Mouse (Mus musculus) forebrain, embryonic 12.5 days (tissue): Measurements from ENCODE around the gene Cyp2e1. TPM values are rescaled to one million over a fixed set of nuclear protein-coding genes. Genes with fewer than 3 reads are reported as not detected.

ENCODE experiments used
- ATAC-seq: fragments of 200-750 bp; cut with Nextera tagmentation; 2 replicates; pipeline ENCODE4 v1.8.0; 2017; ENCODE audit warnings: moderate TSS enrichment; ENCODE audit not compliant: low FRiP score
- H3K27ac ChIP-seq: fragments of 300-500 bp; sonication (generic); 2 replicates; pipeline ENCODE4 v1.5.1; 2016; ENCODE audit warnings: mild to moderate bottlenecking
- H3K27me3 ChIP-seq: fragments of 300-500 bp; sonication (generic); 2 replicates; pipeline ENCODE4 v1.6.1; 2016; ENCODE audit warnings: mild to moderate bottlenecking
- H3K36me3 ChIP-seq: fragments of 300-500 bp; sonication (generic); replicated peaks from 2 replicates; pipeline ENCODE4 v1.6.1; 2016; ENCODE audit warnings: mild to moderate bottlenecking
- H3K4me1 ChIP-seq: fragments of 300-500 bp; sonication (generic); 2 replicates; pipeline ENCODE4 v1.6.1; 2016
- H3K4me2 ChIP-seq: fragments of 300-500 bp; sonication (generic); 2 replicates; pipeline ENCODE4 v1.6.1; 2016; ENCODE audit warnings: mild to moderate bottlenecking, moderate library complexity
- H3K4me3 ChIP-seq: fragments of 300-500 bp; sonication (generic); replicated peaks from 2 replicates; pipeline ENCODE4 v1.5.1; 2016; ENCODE audit warnings: mild to moderate bottlenecking
- H3K9ac ChIP-seq: fragments of 300-500 bp; sonication (generic); 2 replicates; pipeline ENCODE4 v1.6.1; 2016; ENCODE audit warnings: mild to moderate bottlenecking
- H3K9me3 ChIP-seq: fragments of 300-500 bp; sonication (generic); 2 replicates; pipeline ENCODE4 v1.6.1; 2016
- WGBS: fragments of 180-500 bp; shearing (Covaris S2); methylation state at CpG from one replicate; pipeline ENCODE4 v1.1.7; 2016; 5-methylcytosine and 5-hydroxymethylcytosine counted together
- polyA plus RNA-seq: library from polyadenylated mRNA; unstranded; fragments of >200 nt; fragmentation: Nextera tagmentation; extraction: Ambion mirVana; gene quantifications from 2 replicates; pipeline ENCODE4 v1.2.1, GENCODE M21; 2016

Gene Cyp2e1
- polyA plus RNA-seq, 1 experiment from 2014 or later: not detected

GRCm38 (mm10) chr7:140821305-140821652, 57.7 kb downstream of the Cyp2e1 start:
- 44% methylated on average over 5 of the region's 5 CpGs for WGBS
- peak overlapping the region; percentile 76 for H3K4me2 ChIP-seq
- no peaks in the 10 kb centered on the region for H3K36me3 ChIP-seq
- H3K27me3 ChIP-seq: peaks cover 3% of the 10 kb centered on the region; the same call in 1 of the 2 replicates
- H3K9ac ChIP-seq: peak overlapping the region; percentile 61; the same call in 1 of the 2 replicates
- H3K27ac ChIP-seq: no peak overlapping the region
- peak overlapping the region; percentile 60 for H3K4me3 ChIP-seq
- no peaks in the 10 kb centered on the region for H3K9me3 ChIP-seq
- peaks cover 4% of the 10 kb centered on the region; the same call in 1 of the 2 replicates for H3K4me1 ChIP-seq
- ATAC-seq: peak; percentile 37; the same call in 1 of the 2 replicates

DNA sequence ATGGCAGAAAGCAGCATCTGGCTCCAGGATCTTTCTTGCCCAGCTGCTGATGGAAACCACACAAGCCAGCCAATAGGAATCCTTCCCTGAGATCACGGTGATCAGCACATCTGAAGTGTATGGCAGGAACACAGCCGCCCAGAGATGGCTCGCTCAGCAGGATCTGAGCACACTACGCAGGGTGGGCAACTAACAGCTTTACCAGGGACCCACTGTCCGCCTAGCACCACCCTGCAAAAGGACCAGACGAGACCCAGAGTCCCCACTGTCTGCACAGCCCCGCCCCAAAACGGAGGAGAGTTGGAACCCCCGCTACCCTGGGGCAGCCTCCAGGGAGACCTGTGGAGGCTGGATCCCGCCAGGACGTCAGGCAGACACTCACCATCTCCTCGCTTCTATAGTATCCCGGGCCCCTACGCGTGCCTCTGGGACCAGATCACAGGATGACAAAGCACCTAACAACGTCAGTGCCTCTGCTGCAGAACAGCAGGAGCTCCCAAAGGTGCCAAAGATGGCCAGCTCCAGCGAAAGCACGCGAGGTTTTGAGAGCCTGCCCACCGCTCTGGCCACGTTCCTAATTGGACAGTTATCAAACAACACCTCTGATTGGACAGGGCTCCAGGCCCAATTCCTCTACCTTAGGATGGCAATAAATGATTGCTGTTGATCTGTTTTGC, 58.3 kb downstream of the Cyp2e1 start, which contains the start of gene Zfp941:
Gene Zfp941, minus strand, starts transcription at position 526 of the 677 bp plus-strand sequence.
- Histone ChIP-seq H3K9ac (peak within 1 kb of the TSS; percentile 61), H3K4me1 (peaks cover 4% of the 10 kb centered on the region; the same call in 1 of the 2 replicates), H3K27ac (peak within 1 kb of the TSS; percentile 73), H3K27me3 (peaks cover 4% of the 10 kb centered on the region), H3K9me3 (no peaks in the 10 kb centered on the region), H3K4me3 (peak within 1 kb of the TSS; percentile 60), H3K36me3 (no peaks in the 10 kb centered on the region), H3K4me2 (peak within 1 kb of the TSS; percentile 76)
- ATAC-seq: peak; percentile 93
- 1% methylated on average over 21 of the region's 21 CpGs for WGBS

- H3K4me3 ChIP-seq: no peak overlapping the region
- H3K9me3 ChIP-seq: no peaks in the 10 kb centered on the region
- peaks cover 10% of the 10 kb centered on the region for H3K27me3 ChIP-seq
- 92% methylated on average over 4 of the region's 4 CpGs for WGBS
- no peak for ATAC-seq
- H3K27ac ChIP-seq: no peak overlapping the region
- H3K4me1 ChIP-seq: peaks cover 4% of the 10 kb centered on the region; the same call in 1 of the 2 replicates
- no peaks in the 10 kb centered on the region for H3K36me3 ChIP-seq
- no peak overlapping the region for H3K9ac ChIP-seq
- H3K4me2 ChIP-seq: no peak overlapping the region
These were observed 59.2 kb downstream of the Cyp2e1 start for GRCm38 (mm10) chr7:140822731-140823130.

Other genes with a start within 250 kb of the Cyp2e1 start
- not detected in 2 replicates for gene Olfr538, start 195.9 kb upstream of the Cyp2e1 start, polyA plus RNA-seq
- not detected in 2 replicates for gene Olfr46, start 162.5 kb upstream of the Cyp2e1 start, polyA plus RNA-seq
- not detected in 2 replicates for gene Olfr61, start 134.8 kb upstream of the Cyp2e1 start, polyA plus RNA-seq
- not detected in 2 replicates for gene Olfr53, start 117.3 kb upstream of the Cyp2e1 start, polyA plus RNA-seq
- not detected in 2 replicates for gene Olfr539, start 103.8 kb upstream of the Cyp2e1 start, polyA plus RNA-seq
- gene Olfr45, start 81.8 kb upstream of the Cyp2e1 start, polyA plus RNA-seq: not detected in 2 replicates
- not detected in 2 replicates for gene Olfr541, start 66.5 kb upstream of the Cyp2e1 start, polyA plus RNA-seq
- 0.13 and 0.31 TPM in 2 replicates for gene Syce1, start 24.1 kb downstream of the Cyp2e1 start, polyA plus RNA-seq
- gene Zfp941, start 58.4 kb downstream of the Cyp2e1 start, polyA plus RNA-seq: 7.0 and 7.4 TPM in 2 replicates
- gene Urah, start 71.3 kb downstream of the Cyp2e1 start, polyA plus RNA-seq: not detected in 2 replicates
- gene Scgb1c1, start 81.8 kb downstream of the Cyp2e1 start, polyA plus RNA-seq: not detected in 2 replicates
- gene Odf3, start 84.1 kb downstream of the Cyp2e1 start, polyA plus RNA-seq: 0.13 TPM in 1 of 2 replicates, not detected in the other
- gene Gm45785, start 92.6 kb downstream of the Cyp2e1 start, polyA plus RNA-seq: not detected in 2 replicates
- gene Ric8a, start 93.2 kb downstream of the Cyp2e1 start, polyA plus RNA-seq: 60.3 and 65.6 TPM in 2 replicates
- gene Bet1l, start 93.8 kb downstream of the Cyp2e1 start, polyA plus RNA-seq: 27.6 and 27.8 TPM in 2 replicates
- gene Psmd13, start 118.2 kb downstream of the Cyp2e1 start, polyA plus RNA-seq: 307 and 318 TPM in 2 replicates
- 24.7 and 26.1 TPM in 2 replicates for gene Sirt3, start 118.6 kb downstream of the Cyp2e1 start, polyA plus RNA-seq
- gene Cox8b, start 136.7 kb downstream of the Cyp2e1 start, polyA plus RNA-seq: not detected in 2 replicates
- 0.13 and 0.17 TPM in 2 replicates for gene Nlrp6, start 157.2 kb downstream of the Cyp2e1 start, polyA plus RNA-seq
- 12.7 and 12.9 TPM in 2 replicates for gene Pgghg, start 177.7 kb downstream of the Cyp2e1 start, polyA plus RNA-seq
- 0.78 and 1.4 TPM in 2 replicates for gene Ifitm5, start 186.6 kb downstream of the Cyp2e1 start, polyA plus RNA-seq
- not detected in 2 replicates for gene Gm45717, start 192.2 kb downstream of the Cyp2e1 start, polyA plus RNA-seq
- gene Ifitm2, start 192.2 kb downstream of the Cyp2e1 start, polyA plus RNA-seq: 178 and 217 TPM in 2 replicates
- gene Ifitm1, start 203.5 kb downstream of the Cyp2e1 start, polyA plus RNA-seq: 5.8 and 6.2 TPM in 2 replicates
- 11.6 and 13.0 TPM in 2 replicates for gene Ifitm3, start 247.0 kb downstream of the Cyp2e1 start, polyA plus RNA-seq